Mouse (Mus musculus) midbrain, embryonic 11.5 days (tissue): ENCODE results near the gene Kif21b. TPM values are rescaled to one million over a fixed set of nuclear protein-coding genes. Genes with fewer than 3 reads are reported as not detected.
A peak's percentile ranks its signal among the peaks of the same experiment; 100 is the strongest.

Source experiments
- ATAC-seq: fragments of 200-750 bp; cut with Nextera tagmentation; 2 replicates; pipeline ENCODE4 v1.8.0; 2017; ENCODE audit warnings: moderate TSS enrichment, moderate library complexity; ENCODE audit not compliant: low FRiP score
- DNase-seq: peaks from one replicate; pipeline ENCODE4 v3.0.0; 2015; ENCODE audit warnings: low spot score; ENCODE audit errors: missing footprints
- H3K27ac ChIP-seq: fragments of 300-500 bp; sonication (generic); 2 replicates; pipeline ENCODE4 v1.5.1; 2014; ENCODE audit warnings: low read depth, low read length
- H3K27me3 ChIP-seq: fragments of 300-500 bp; sonication (generic); 2 replicates; pipeline ENCODE4 v1.6.1; 2014; ENCODE audit warnings: mild to moderate bottlenecking, low read length, moderate library complexity, mixed read lengths; ENCODE audit not compliant: control insufficient read depth, insufficient read depth
- H3K36me3 ChIP-seq: fragments of 300-500 bp; sonication (generic); 2 replicates; pipeline ENCODE4 v1.6.1; 2014; ENCODE audit warnings: mild to moderate bottlenecking, low read length, moderate library complexity, mixed read lengths; ENCODE audit not compliant: control insufficient read depth, insufficient read depth
- H3K4me1 ChIP-seq: fragments of 300-500 bp; sonication (generic); 2 replicates; pipeline ENCODE4 v1.6.1; 2014; ENCODE audit warnings: low read length; ENCODE audit not compliant: control insufficient read depth, insufficient read depth
- H3K4me2 ChIP-seq: fragments of 300-500 bp; sonication (generic); 2 replicates; pipeline ENCODE4 v1.6.1; 2014; ENCODE audit warnings: mild to moderate bottlenecking, moderate library complexity
- H3K4me3 ChIP-seq: fragments of 300-500 bp; sonication (generic); 2 replicates; pipeline ENCODE4 v1.5.1; 2014; ENCODE audit warnings: low read depth, low read length
- H3K9ac ChIP-seq: fragments of 300-500 bp; sonication (generic); 2 replicates; pipeline ENCODE4 v1.6.1; 2014; ENCODE audit warnings: low read length
- H3K9me3 ChIP-seq: fragments of 300-500 bp; sonication (generic); 2 replicates; pipeline ENCODE4 v1.6.1; 2016; ENCODE audit warnings: low read length; ENCODE audit not compliant: control insufficient read depth
- WGBS: fragments of 180-500 bp; shearing (Covaris S2); extraction: QIAGEN DNeasy Blood & Tissue Kit; methylation state at CpG from one replicate; pipeline ENCODE4 v1.1.7; 2014; 5-methylcytosine and 5-hydroxymethylcytosine counted together
- polyA plus RNA-seq: library from polyadenylated mRNA; unstranded; fragments of >200 nt; fragmentation: Nextera tagmentation; extraction: Ambion mirVana; gene quantifications from 2 replicates; pipeline ENCODE4 v1.2.1, GENCODE M21; 2014

Kif21b gene
- polyA plus RNA-seq, 1 experiment from 2014 or later, result 11.9 TPM

DNA sequence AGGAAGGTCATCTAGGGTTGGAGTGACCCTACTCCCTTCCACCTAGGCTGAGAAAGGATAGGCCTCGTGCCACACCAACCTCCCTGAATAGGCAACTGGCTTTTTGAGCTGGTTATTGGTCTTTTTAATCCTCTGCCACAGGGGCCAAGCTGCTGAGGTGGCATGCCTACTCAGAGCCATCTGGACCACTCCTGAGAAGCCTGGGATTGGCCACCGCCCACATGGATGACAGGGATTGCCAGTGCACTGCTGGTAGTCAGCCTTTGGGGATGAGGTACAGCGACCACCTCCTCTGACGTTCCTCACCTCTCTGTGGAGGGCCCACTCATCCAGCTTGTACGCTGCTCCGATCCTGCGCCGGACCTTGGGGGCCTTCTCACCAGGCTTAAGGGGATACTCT, 94.7 kb downstream of the Kif21b start:
- Histone ChIP-seq H3K27ac (no peak overlapping the region), H3K27me3 (no peaks in the 10 kb centered on the region; the same call in 1 of the 2 replicates), H3K4me2 (no peak overlapping the region), H3K36me3 (peaks cover 9% of the 10 kb centered on the region; the same call in 1 of the 2 replicates), H3K9ac (no peak overlapping the region), H3K9me3 (no peaks in the 10 kb centered on the region), H3K4me3 (no peak overlapping the region), H3K4me1 (peaks cover 29% of the 10 kb centered on the region)
- WGBS, result 89% methylated on average over 8 of the region's 8 CpGs
- DNase-seq, result no peak
- ATAC-seq, result no peak

GRCm38 (mm10) chr1:136226626-136227025, 95.4 kb downstream of the Kif21b start:
- H3K4me3 ChIP-seq, result no peak overlapping the region
- no peak for ATAC-seq
- 91% methylated on average over 8 of the region's 8 CpGs for WGBS
- peaks cover 9% of the 10 kb centered on the region; the same call in 1 of the 2 replicates for H3K36me3 ChIP-seq
- no peaks in the 10 kb centered on the region; the same call in 1 of the 2 replicates for H3K27me3 ChIP-seq
- H3K27ac ChIP-seq, result no peak overlapping the region
- H3K4me1 ChIP-seq, result peaks cover 37% of the 10 kb centered on the region
- H3K9me3 ChIP-seq, result no peaks in the 10 kb centered on the region
- H3K9ac ChIP-seq, result no peak overlapping the region
- peak; percentile 73 for DNase-seq
- H3K4me2 ChIP-seq, result no peak overlapping the region

Other genes with a start within 250 kb of the Kif21b start
- gene Pkp1, start 212.2 kb upstream of the Kif21b start, polyA plus RNA-seq, result 0.04 and 0.11 TPM in 2 replicates
- 0.04 TPM in 1 of 2 replicates, not detected in the other for gene Igfn1, start 125.0 kb upstream of the Kif21b start, polyA plus RNA-seq
- gene Tmem9, start 123.2 kb upstream of the Kif21b start, polyA plus RNA-seq, result 58.8 and 60.9 TPM in 2 replicates
- not detected in 2 replicates for gene Ascl5, start 80.6 kb upstream of the Kif21b start, polyA plus RNA-seq
- gene Cacna1s, start 78.6 kb upstream of the Kif21b start, polyA plus RNA-seq, result 0.06 and 0.23 TPM in 2 replicates
- 0.73 and 0.75 TPM in 2 replicates for gene Mroh3, start 81.4 kb downstream of the Kif21b start, polyA plus RNA-seq
- 10.8 and 12.7 TPM in 2 replicates for gene Inava, start 102.9 kb downstream of the Kif21b start, polyA plus RNA-seq
- not detected in 2 replicates for gene Gpr25, start 129.5 kb downstream of the Kif21b start, polyA plus RNA-seq
- gene Camsap2, start 214.7 kb downstream of the Kif21b start, polyA plus RNA-seq, result 32.7 and 35.3 TPM in 2 replicates